Mouse (Mus musculus): ENCODE results near the gene Foxp1.

GRCm38 (mm10) chr6:99478873-99479650, 43.5 kb downstream of the Foxp1 start:
- TF ChIP-seq USF1 (IDR thresholded peaks at IDR 0.05; ENCODE audit: low read depth) (no peak), MYOD1 (IDR thresholded peaks at IDR 0.05; ENCODE audit: control insufficient read depth in 1 of 3, insufficient read length in 2 of 3, low read depth in 2 of 3) (peak in 2 of 3 experiments; percentile 77 to 79), POLR2A (IDR thresholded peaks at IDR 0.05; ENCODE audit: insufficient read length, low read depth) (no peak)
